ENCODE assay signal across 9 mouse cellular contexts in genomic region chr11:46268991-46269390, GRCm38 (mm10). TPM values are rescaled to one million over a fixed set of nuclear protein-coding genes. Genes with fewer than 3 reads are reported as not detected.
DNase-seq lines count a peak whose midpoint lies in the region; ATAC-seq and TF ChIP-seq lines count a peak whose summit lies in the region.
"Had no signal": no experiment of that assay in that cellular context is flagged by ENCODE, and none has a peak within 500 bp of the region (broad histone marks: within the 10 kb centered on the region; RNA-seq: fewer than 3 reads in every experiment).

No protein-coding gene starts in this region.

- no peak overlapping the region for H3K27ac ChIP-seq in lung, embryonic 14.5 days (ENCODE audit: low read depth)
- H3K27ac ChIP-seq: heart, embryonic 13.5 days had no signal

- TF ChIP-seq CTCF in G1E (IDR thresholded peaks at IDR 0.05; ENCODE audit: low read depth, low read length): peak; percentile 58
- peak; percentile 82 for TF ChIP-seq CTCF in lung, embryonic 14.5 days (IDR thresholded peaks at IDR 0.05; ENCODE audit: low read depth)

- peaks cover 10% of the 10 kb centered on the region; the same call in 1 of the 2 replicates for H3K27me3 ChIP-seq in G1E (ENCODE audit: insufficient read depth, low read length)
- no peaks in the 10 kb centered on the region for H3K27me3 ChIP-seq in lung, embryonic 14.5 days (ENCODE audit: insufficient read depth, low read length)
- H3K27me3 ChIP-seq: heart, embryonic 13.5 days had no signal

- H3K4me1 ChIP-seq in G1E (ENCODE audit: insufficient read depth, low read depth, low read length): no peaks in the 10 kb centered on the region
- H3K4me1 ChIP-seq in lung, embryonic 14.5 days (ENCODE audit: insufficient read depth): no peaks in the 10 kb centered on the region
- H3K4me1 ChIP-seq: heart, embryonic 13.5 days had no signal

- no peak overlapping the region for H3K9ac ChIP-seq in lung, embryonic 14.5 days
- H3K9ac ChIP-seq: heart, embryonic 13.5 days had no signal

- peaks cover 3% of the 10 kb centered on the region for H3K36me3 ChIP-seq in G1E (replicated peaks)
- H3K36me3 ChIP-seq in lung, embryonic 14.5 days (ENCODE audit: insufficient read depth): no peaks in the 10 kb centered on the region

- H3K4me3 ChIP-seq in G1E (ENCODE audit: low read depth, low read length): no peak overlapping the region
- H3K4me3 ChIP-seq in lung, embryonic 14.5 days (ENCODE audit: low read depth, low read length): no peak overlapping the region
- H3K4me3 ChIP-seq: heart, embryonic 13.5 days had no signal

- DNase-seq in CD4-positive helper T cell, adult 2 months (ENCODE audit: low read depth, low spot score): peak; percentile 64
- DNase-seq in G1E (ENCODE audit: low spot score): peak; percentile 36
- DNase-seq in cerebellum, postnatal 10 days: peak; percentile 79 to 84
- DNase-seq in kidney, postnatal 14 days: peak; percentile 60
- peak; percentile 79 for DNase-seq in lung, embryonic 14.5 days
- peak; percentile 55 for DNase-seq in ovary, postnatal 14 days (ENCODE audit: low spot score)
- peak; percentile 82 for DNase-seq in thymus, postnatal 4 days

- H3K9me3 ChIP-seq in G1E (replicated peaks): no peaks in the 10 kb centered on the region
- H3K9me3 ChIP-seq in lung, embryonic 14.5 days (ENCODE audit: low read depth, low read length): no peaks in the 10 kb centered on the region
- H3K9me3 ChIP-seq: heart, embryonic 13.5 days had no signal

- 17% methylated on average over 7 of the region's 7 CpGs for WGBS in lung, embryonic 14.5 days

- no peak overlapping the region for H3K4me2 ChIP-seq in lung, embryonic 14.5 days
- H3K4me2 ChIP-seq: heart, embryonic 13.5 days had no signal

- ATAC-seq in G1E (ENCODE audit: extremely low read depth, insufficient number of reproducible peaks, low FRiP score, poor library complexity, severe bottlenecking): no peak; the same call in 1 of the 2 replicates
- ATAC-seq in frontal cortex, adult (ENCODE audit: low TSS enrichment): peak; percentile 45; the same call in 1 of the 2 replicates
- peak; percentile 58; the same call in 1 of the 2 replicates for ATAC-seq in lung, embryonic 14.5 days (ENCODE audit: insufficient read depth)

RNA-seq across cellular contexts. Expression of gene Fndc9, which starts 33.7 kb away (rescaled TPM):
- total RNA-seq in G1E (2014; fragmentation: Nextera tagmentation): not detected in 2 replicates
- 0.11 TPM in 1 of 2 replicates, not detected in the other for total RNA-seq in G1E (2017)
- not detected in 2 replicates for polyA plus RNA-seq in G1E (2012)
- 0.08 TPM in 1 of 2 replicates, not detected in the other for polyA plus RNA-seq in lung, embryonic 14.5 days (2014; fragmentation: Nextera tagmentation; extraction: Ambion mirVana)

RNA-seq across cellular contexts. Expression of gene Cyfip2, which starts 43.7 kb away (rescaled TPM):
- 2.9 and 3.3 TPM in 2 replicates for total RNA-seq in G1E (2014; fragmentation: Nextera tagmentation)
- total RNA-seq in G1E (2017): 2.4 and 2.6 TPM in 2 replicates
- 1.2 and 1.3 TPM in 2 replicates for polyA plus RNA-seq in G1E (2012)
- 5.9 and 6.1 TPM in 2 replicates for polyA plus RNA-seq in lung, embryonic 14.5 days (2014; fragmentation: Nextera tagmentation; extraction: Ambion mirVana)
